Mouse (Mus musculus) macrophage (primary cell): ENCODE results near the gene Caml. TPM values are rescaled to one million over a fixed set of nuclear protein-coding genes. Genes with fewer than 3 reads are reported as not detected.
"Not testable (repeated sequence)": the region's sequence is repeated elsewhere in the genome, so short reads cannot be mapped to it uniquely, and the experiment has no call there.

Experiments
- H3K27ac ChIP-seq: fragments of 350-480 bp; formaldehyde crosslinking; 2 replicates; pipeline ENCODE4 v1.9.0; 2021
- H3K36me3 ChIP-seq: fragments of 350-480 bp; formaldehyde crosslinking; 2 replicates; pipeline ENCODE4 v1.9.0; 2021; ENCODE audit errors: inconsistent target
- H3K4me3 ChIP-seq: fragments of 350-480 bp; formaldehyde crosslinking; 2 replicates; pipeline ENCODE4 v1.9.0; 2021; ENCODE audit errors: inconsistent target
- H3K79me2 ChIP-seq: fragments of 350-480 bp; formaldehyde crosslinking; 2 replicates; pipeline ENCODE4 v1.9.0; 2021; ENCODE audit errors: inconsistent target
- WGBS: methylation state at CpG from one replicate; pipeline ENCODE4 v1.1.7; 2026; ENCODE audit warnings: inconsistent platforms; ENCODE audit not compliant: missing documents; 5-methylcytosine and 5-hydroxymethylcytosine counted together
- polyA plus RNA-seq: library from polyadenylated mRNA; stranded (reverse); fragments of 250-400 nt; gene quantifications from 3 replicates; pipeline ENCODE4 v1.2.4, GENCODE M21; 2018; ENCODE audit warnings: inconsistent platforms

Caml gene
- polyA plus RNA-seq, 1 experiment from 2014 or later: 35.0 TPM

DNA sequence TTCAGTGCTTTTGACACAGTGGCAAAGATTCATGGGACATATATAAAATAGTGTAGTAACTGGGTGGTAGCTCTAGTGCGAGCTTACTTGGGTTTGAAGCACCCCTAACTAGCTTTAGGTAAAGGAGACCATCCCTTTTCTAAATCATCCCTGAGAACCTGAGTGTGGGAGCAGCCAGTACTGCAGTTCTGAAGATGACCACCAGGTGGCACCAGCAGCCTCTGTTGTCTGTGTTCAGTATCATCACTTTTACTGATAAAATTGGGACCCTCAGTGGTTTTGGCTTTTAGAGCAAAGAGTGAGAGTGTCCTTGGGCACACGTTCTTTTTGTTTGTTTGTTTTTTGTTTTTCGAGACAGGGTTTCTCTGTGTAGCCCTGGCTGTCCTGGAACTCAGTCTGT, 21.2 kb upstream of the Caml start:
- peaks cover 30% of the 10 kb centered on the region for H3K36me3 ChIP-seq
- WGBS: 12% methylated on average over 3 of the region's 3 CpGs
- peaks cover 53% of the 10 kb centered on the region for H3K79me2 ChIP-seq
- peak overlapping the region; percentile 91; the same call in 1 of the 2 replicates for H3K27ac ChIP-seq
- peak overlapping the region; percentile 97; the same call in 1 of the 2 replicates for H3K4me3 ChIP-seq

DNA sequence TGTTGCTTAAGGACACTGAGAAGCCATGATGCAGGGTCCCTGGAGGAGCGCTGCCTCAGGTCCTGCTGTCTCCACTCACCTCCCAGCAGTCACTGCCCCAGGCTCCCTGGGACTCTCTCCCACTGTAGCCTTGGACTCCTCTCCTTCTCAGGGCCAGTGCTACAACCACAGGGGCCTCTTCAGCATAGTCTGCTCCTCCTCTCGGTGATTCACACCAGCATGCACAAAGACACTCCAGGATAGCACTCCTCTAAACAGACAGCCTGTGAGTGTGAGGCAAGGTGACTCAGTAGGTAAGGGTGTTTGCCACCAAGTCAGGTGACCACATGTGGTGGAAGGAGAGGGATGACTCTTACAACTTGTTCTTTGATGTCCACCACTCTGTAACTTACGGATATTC, 18.2 kb upstream of the Caml start:
- 89% methylated on average over 3 of the region's 3 CpGs for WGBS
- no peak overlapping the region for H3K4me3 ChIP-seq
- H3K27ac ChIP-seq: no peak overlapping the region
- H3K79me2 ChIP-seq: peaks cover 53% of the 10 kb centered on the region
- H3K36me3 ChIP-seq: peaks cover 50% of the 10 kb centered on the region

DNA sequence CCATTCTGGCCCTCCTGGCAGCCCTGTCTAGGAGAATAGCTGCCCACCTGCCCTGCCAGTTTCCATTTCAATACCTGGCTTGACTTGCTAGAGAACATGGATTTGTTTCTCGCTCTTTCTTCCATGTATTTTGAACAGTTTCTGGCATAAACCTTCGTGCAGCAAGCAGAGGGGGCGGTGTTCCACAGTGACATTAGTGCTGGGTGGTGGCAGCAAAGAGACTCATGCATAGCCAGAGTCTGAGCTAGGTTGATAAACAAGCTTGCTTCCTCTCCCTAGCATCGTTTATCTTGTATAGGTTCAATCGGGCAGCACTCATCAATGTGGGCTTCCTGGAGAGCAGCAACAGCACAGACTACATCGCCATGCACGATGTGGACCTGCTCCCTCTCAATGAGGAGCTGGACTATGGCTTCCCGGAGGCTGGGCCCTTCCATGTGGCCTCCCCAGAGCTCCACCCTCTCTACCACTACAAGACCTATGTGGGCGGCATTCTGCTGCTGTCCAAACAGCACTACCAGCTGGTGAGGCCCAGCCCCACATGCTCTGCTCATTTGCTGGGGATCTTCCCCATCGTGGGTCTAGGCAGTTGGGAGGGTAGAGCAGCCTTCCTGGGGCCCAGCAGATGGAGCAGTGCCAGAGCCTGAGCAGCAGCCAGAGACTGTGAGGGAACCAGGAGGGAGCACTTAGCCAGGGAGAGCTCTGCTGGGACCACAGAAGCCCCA, 15.7 kb upstream of the Caml start:
- no peak overlapping the region for H3K4me3 ChIP-seq
- H3K27ac ChIP-seq: no peak overlapping the region
- peaks cover 33% of the 10 kb centered on the region for H3K79me2 ChIP-seq
- peaks cover 68% of the 10 kb centered on the region for H3K36me3 ChIP-seq
- WGBS: 93% methylated on average over 10 of the region's 10 CpGs

DNA sequence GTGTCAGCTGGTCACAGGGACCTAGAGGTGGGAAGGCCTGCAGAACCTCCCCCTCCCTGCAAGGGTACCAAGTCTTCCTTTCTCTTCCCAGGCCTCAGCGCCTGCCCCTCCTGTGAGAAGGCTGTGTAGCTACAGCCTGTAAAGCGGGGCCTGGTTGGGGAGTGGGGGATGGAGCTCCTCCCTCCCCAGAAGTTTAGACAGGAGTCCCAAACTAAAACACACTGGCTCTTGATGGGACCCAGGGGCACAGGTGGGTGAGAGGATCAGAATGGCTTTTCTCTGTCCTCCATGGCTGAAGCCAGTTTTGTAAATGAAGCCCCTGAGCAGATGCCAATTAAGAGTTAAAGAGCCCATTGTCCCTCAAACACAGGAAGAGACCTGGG, 15.2 kb upstream of the Caml start:
- 100% methylated on average over 1 of the region's 2 CpGs for WGBS
- H3K36me3 ChIP-seq: peaks cover 68% of the 10 kb centered on the region
- no peak overlapping the region for H3K4me3 ChIP-seq
- peaks cover 28% of the 10 kb centered on the region for H3K79me2 ChIP-seq
- no peak overlapping the region for H3K27ac ChIP-seq

DNA sequence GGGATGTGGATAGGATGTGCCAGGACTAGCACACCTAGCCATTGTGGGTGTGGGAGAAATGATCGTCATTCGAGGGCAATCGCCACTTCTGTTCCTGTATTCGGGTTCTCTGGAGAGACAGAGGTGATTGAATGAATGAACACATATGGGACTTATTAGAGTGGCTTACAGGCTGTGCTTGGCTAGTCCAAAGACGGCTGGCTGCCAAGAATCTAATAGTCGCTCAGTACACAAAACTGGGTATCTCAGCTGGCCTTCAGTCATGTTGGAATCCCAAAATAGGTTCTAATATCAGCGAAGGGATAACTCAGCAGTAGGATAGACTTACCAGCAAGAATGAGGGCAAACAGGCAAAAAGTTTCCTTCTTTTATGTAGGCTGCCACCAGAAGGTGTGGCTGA, 10.8 kb upstream of the Caml start:
- Histone ChIP-seq H3K27ac (no peak overlapping the region), H3K36me3 (peaks cover 42% of the 10 kb centered on the region), H3K79me2 (no peaks in the 10 kb centered on the region), H3K4me3 (no peak overlapping the region)
- WGBS: 98% methylated on average over 7 of the region's 7 CpGs

DNA sequence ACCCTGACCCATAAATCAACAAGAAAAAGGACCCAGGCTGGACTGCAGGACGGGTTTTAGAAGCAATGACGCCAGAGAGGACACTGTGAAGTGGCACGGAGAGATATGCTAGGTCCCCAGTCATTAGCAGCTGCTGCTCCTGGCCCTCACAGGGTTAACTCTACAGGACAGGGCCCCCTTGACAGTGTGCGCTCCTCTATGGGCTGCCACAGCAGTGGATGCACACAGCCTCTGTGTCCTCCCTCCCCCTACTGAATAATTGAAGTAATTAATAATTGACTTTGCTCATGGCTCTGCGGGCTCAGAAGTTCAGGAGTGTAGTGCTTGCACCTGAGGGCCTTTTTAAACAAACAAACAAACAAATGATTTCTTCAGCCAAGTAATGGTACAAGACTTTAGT, 9.3 kb upstream of the Caml start:
- H3K36me3 ChIP-seq: peaks cover 29% of the 10 kb centered on the region
- 80% methylated on average over 5 of the region's 5 CpGs for WGBS
- H3K27ac ChIP-seq: no peak overlapping the region
- no peaks in the 10 kb centered on the region for H3K79me2 ChIP-seq
- H3K4me3 ChIP-seq: no peak overlapping the region

DNA sequence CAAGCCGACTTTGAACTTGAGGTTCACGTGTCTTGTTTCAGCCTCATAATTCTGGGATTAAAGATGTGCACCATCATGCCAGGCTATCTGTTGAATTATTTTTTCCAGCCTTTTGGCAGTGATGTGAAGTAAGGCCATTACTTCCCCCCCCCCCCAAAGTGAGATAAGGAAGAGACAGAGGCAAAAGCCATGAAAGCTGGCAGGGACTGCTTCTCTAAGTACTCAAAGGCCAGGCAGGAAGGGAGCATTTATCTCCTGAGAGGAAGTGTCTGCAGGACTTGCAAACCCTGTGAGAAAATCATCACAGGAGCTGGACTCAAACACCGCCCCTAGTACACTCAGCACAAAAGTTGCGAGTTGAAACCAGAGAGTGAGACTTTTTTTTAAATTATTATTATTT, 3.5 kb upstream of the Caml start:
- H3K27ac ChIP-seq: no peak overlapping the region
- H3K4me3 ChIP-seq: no peak overlapping the region
- WGBS: 97% methylated on average over 4 of the region's 4 CpGs
- peaks cover 14% of the 10 kb centered on the region for H3K79me2 ChIP-seq
- no peaks in the 10 kb centered on the region for H3K36me3 ChIP-seq

DNA sequence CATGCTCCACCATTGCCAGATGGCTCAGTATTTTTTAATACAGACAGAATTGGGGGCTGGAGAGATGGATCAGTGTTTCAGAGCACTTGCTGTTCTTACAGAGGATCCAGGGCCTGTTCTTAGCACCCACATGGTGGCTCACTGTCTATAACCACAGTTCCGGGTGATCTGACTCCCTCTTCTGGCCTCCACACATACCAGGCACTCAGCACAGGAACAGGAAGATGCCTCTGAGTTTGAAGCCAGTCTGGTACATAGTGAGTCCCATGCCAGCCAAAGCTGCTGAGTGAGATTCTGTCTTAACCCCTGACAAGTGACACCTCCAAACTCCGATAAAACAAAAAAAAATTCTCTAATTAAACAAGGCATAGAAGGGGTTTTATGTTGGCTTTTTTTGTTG, 2.5 kb upstream of the Caml start:
- WGBS: 83% methylated on average over 2 of the region's 2 CpGs
- peaks cover 24% of the 10 kb centered on the region for H3K79me2 ChIP-seq
- peaks cover 3% of the 10 kb centered on the region; the same call in 1 of the 2 replicates for H3K36me3 ChIP-seq
- no peak overlapping the region for H3K27ac ChIP-seq
- H3K4me3 ChIP-seq: no peak overlapping the region

DNA sequence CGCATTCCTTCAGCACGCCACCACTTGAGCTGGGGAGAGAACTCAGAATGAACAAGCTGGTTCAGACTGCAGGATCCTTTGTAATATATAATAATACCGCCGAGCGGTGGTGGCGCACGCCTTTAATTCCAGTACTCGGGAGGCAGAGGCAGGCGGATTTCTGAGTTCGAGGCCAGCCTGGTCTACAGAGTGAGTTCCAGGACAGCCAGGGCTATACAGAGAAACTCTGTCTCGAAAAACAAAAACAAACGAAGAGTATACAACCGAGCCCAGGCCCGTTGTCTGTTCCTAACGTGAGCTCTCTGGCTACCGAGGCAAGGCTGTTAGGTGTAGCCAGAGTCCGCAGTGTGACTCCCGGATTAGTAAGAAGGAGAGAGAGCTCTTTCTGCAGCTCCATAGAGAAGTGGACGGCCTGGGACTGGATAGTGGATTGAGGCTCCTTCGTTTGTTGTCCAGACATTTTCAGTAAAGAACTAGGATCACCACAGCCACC, 603 bp upstream of the Caml start:
- H3K36me3 ChIP-seq: peaks cover 14% of the 10 kb centered on the region; the same call in 1 of the 2 replicates
- peak overlapping the region; percentile 89 for H3K27ac ChIP-seq
- whole genome bisulfite sequencing: 3% methylated on average over 19 of the region's 20 CpGs
- peaks cover 36% of the 10 kb centered on the region for H3K79me2 ChIP-seq
- H3K4me3 ChIP-seq: peak overlapping the region; percentile 82

DNA sequence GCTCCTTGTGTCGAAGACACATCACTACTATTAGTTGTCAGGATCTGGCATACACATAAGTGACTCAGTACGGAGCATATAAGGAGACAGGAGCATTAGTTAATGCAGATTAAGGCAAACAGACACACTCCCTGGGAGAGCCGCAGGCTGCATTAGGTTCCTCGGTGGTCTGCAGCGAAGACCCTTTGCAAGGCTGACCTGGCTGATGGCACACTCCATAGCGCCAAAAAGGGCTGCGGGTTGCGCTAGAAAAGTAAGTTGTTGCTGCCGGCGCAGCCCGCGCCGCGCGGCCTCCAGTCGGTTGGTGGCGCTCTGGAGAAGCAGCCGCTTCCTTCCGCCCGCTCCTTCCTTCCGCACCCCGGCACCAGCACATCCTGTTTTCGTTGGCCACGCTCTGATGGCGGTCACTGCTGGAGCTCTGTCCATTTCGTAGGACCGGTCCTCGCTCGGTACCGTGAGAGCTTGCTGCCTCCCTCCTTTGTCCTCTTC, 11.9 kb downstream of the Caml start, which contains the start of gene Ddx46:
Gene Ddx46 (plus strand): TSS at position 389 of the 489 bp plus-strand sequence.
- peaks cover 36% of the 10 kb centered on the region for H3K79me2 ChIP-seq
- peak within 1 kb of the TSS; percentile 68 for H3K4me3 ChIP-seq
- no peak within 1 kb of the TSS for H3K27ac ChIP-seq
- 5% methylated on average over 30 of the region's 30 CpGs for WGBS
- peaks cover 27% of the 10 kb centered on the region for H3K36me3 ChIP-seq

DNA sequence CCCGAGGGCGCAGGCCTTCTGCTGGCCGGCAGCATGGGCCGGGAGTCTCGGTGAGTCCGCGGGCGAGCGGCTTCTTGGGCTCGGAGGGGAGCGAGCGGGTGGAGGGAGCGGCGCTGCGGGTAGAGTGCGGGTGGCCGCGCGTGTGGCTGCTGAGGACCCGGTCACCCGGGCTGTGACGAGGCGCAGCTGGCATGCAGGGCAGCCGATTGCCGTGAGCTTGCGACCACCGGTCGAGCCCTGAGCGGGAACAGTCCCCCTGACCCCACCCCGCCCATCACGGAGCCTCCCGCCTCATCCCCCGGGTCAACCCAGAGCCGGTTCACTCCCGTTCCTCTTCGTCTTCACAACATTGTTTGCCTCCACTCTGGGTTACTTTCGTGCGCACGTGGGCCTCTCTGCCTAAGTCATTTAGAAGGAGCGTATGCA, 12.4 kb downstream of the Caml start:
- Histone ChIP-seq H3K4me3 (peak overlapping the region; percentile 68), H3K79me2 (peaks cover 36% of the 10 kb centered on the region), H3K36me3 (peaks cover 32% of the 10 kb centered on the region), H3K27ac (no peak overlapping the region)
- WGBS: 1% methylated on average over 33 of the region's 40 CpGs

DNA sequence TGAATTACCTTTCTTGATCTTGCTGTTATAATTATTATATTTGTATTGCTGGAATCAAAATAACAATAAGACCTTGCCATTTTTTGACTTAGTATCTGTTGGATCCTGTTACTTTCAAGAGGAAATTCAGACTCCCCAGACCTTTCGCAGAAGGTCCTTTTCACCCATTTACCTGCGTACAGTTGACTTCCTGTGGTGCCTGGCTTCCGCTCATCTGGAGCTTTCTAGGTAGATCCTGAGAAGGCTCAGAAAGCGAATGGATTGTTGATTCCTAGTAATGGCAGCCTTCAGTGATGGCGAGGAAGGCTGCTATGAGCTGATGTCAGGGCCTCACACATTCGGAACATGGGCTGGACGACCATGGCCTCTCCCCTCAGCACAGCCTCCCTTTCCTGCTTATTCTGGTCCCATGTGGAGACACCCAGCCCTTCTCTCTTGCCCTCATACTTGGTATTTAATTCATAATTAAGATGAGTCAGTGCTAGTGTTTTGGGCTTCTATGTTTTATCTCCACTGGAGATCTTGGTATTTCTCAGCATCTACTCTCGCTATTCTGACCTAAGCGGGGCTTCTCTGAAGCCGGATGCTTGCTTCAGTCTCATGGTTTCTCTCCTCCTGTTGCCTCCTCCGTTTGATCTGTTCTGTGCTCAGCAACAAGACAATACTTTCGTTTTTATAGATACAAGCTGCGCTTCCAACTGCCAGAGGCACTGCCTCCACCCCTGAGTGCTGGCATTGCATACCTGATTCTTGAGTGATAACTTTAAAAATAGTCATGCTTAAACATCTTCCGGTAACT, 13.6 kb downstream of the Caml start:
- H3K4me3 ChIP-seq: peak overlapping the region; percentile 68; the same call in 1 of the 2 replicates
- no peak overlapping the region for H3K27ac ChIP-seq
- 92% methylated on average over 14 of the region's 14 CpGs for whole genome bisulfite sequencing
- H3K79me2 ChIP-seq: peaks cover 44% of the 10 kb centered on the region
- H3K36me3 ChIP-seq: peaks cover 30% of the 10 kb centered on the region

DNA sequence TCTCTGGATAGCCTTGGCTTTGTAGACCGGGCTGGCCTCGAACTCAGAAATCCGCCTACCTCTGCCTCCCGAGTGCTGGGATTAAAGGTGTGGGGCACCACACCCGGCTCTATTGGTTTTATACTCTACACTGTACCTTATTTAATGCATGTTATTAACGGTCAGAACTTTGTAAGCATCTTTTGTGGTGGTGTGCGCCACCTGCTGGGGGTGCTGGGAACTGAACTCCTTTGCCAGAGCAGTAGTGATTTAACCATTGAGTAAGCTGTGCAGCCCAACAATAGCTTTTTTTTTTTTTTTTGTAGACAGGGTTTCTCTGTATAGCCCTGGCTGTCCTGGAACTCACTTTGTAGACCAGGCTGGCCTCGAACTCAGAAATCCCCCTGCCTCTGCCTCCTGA, 17.7 kb downstream of the Caml start:
- WGBS: 35% methylated on average over 8 of the region's 8 CpGs
- not testable (repeated sequence) for H3K27ac ChIP-seq, H3K4me3 ChIP-seq
- peaks cover 30% of the 10 kb centered on the region for H3K36me3 ChIP-seq
- H3K79me2 ChIP-seq: peaks cover 68% of the 10 kb centered on the region

DNA sequence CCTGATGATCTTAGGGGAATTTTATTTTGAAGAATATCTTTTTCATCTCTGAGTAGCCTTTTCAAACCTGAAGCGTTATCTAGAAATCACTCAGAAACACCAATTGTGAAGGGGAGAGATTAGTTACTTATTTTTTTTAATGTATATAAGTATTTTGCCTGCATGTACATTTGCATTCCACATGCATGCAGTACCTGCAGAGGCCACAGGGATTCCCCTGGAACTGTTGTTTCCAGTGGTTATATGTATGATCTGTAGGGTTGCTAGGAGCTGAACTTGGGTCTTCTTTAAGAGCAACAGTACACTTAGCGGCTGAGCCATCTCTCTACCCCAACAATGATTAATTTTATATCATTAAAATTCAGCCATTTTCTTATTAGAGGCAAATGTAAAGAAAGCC, 21.7 kb downstream of the Caml start:
- H3K79me2 ChIP-seq: peaks cover 36% of the 10 kb centered on the region
- 100% methylated on average over 2 of the region's 2 CpGs for WGBS
- peaks cover 64% of the 10 kb centered on the region for H3K36me3 ChIP-seq
- no peak overlapping the region for H3K4me3 ChIP-seq
- H3K27ac ChIP-seq: no peak overlapping the region

DNA sequence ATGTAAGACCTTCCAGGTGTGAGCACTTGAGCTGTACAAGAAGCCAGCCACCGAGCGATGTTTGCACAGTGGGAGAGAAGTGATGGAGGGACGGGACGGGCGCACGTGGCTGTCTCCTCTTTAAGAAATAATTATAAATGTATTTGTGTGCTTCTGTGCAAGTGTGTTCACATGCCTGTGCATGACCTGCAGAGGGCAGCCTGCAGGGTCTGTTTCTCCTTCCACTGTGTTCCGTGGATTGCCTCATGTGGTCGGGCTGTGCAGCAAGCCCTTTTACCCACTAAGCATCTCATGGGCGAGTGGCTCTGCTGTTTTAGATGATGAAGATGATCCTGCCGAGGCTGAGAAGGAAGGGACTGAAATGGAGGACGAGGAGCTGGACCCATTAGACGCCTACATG, 27.3 kb downstream of the Caml start:
- no peak overlapping the region for H3K4me3 ChIP-seq
- H3K36me3 ChIP-seq: peaks cover 90% of the 10 kb centered on the region
- H3K27ac ChIP-seq: no peak overlapping the region
- H3K79me2 ChIP-seq: no peaks in the 10 kb centered on the region
- 96% methylated on average over 12 of the region's 12 CpGs for WGBS
